Mouse (Mus musculus) T-helper 2 cell (primary cell): Measurements from ENCODE around the gene Rhox3a.
"Not testable (repeated sequence)": the region's sequence is repeated elsewhere in the genome, so short reads cannot be mapped to it uniquely, and the experiment has no call there.

Experiments
- in situ Hi-C: fragments of 300-600 bp; cut with MboI, MseI; formaldehyde crosslinking; loops from one replicate; pipeline ENCODE4 v1.15.1; 2025; ENCODE audit warnings: high pct_unique_total_duplicates

The Rhox3a gene

DNA sequence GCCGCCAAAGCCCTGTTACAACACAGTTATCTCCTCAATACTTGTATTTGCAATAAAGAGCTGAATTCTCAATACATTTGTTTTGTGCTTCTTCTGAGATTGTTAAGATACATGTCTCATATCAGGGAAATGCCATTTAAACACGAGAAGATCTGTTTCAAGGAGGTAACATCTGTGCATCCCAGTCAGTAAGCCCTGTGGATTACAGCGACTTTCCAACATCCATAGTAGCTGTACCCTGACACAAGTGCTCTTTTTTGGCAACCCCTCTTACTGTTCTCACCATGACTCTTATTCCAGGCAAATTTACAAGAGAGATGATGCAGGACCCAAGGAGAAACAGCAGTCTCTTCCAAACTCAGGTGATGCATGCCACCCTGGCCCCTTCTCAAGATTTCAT lies at the start of gene Rhox3a:
TSS of gene Rhox3a (plus strand) at position 301 of the 400 bp plus-strand sequence.
- in situ Hi-C loops: loop anchor here (5.0 to 25.0 kb wide), 3 partner anchors 165 to 563 kb away; partner anchors contain the start of genes Rhox2b, Rhox3e and Rhox5

DNA sequence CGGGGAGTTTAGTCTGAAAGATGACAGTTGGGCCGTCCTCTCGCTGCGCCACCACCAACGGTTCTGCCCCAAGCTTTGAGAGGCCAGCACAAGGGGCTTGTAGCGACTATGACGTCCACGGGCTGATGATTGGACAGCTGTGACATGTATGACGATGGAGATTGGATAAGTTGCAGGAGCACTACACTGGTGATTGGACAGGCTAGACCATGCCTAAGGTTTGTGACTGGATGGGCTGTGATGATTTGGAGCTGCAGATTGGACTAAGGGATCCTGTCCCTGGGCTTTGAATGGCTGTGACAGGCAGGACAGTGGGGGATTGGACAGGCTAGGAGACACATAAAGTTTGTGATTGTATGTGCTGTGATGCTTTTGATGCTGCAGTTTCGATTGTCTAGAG lies 38.8 kb upstream of the Rhox3a start, which contains the start of gene Gm9:
TSS of gene Gm9 (minus strand) at position 101 of the 400 bp plus-strand sequence.
- in situ Hi-C loops: no loop called here

GRCm38 (mm10) chrX:37222158-37222557 lies 27.6 kb upstream of the Rhox3a start, which contains the start of gene Rhox1:
Rhox1 (minus strand) TSS chrX:37222258.
- in situ Hi-C loops: loop anchor here (10.0 kb wide), 1 partner anchor 183 kb away; no protein-coding TSS in a partner anchor

- in situ Hi-C loops: loop anchor here (10.0 to 25.0 kb wide), 2 partner anchors 170 to 568 kb away; partner anchors contain the start of genes Rhox2b and Rhox5
These were observed 5.0 kb upstream of the Rhox3a start, which contains the start of gene Rhox2a for GRCm38 (mm10) chrX:37244676-37245075. Rhox2a (plus strand) TSS chrX:37244976.

GRCm38 (mm10) chrX:37265038-37265437 lies 15.3 kb downstream of the Rhox3a start, which contains the start of gene Rhox4a:
Rhox4a (plus strand) TSS chrX:37265338.
- in situ Hi-C loops: not testable (repeated sequence)
